Mouse (Mus musculus): ENCODE data around the gene Camk2d. TPM values are rescaled to one million over a fixed set of nuclear protein-coding genes. Genes with fewer than 3 reads are reported as not detected.

Gene Camk2d
- polyA plus RNA-seq, 1 experiment = 43.4 TPM

- no peak overlapping the region for H3K4me3 ChIP-seq (ENCODE audit: extremely low read depth, insufficient read depth, insufficient read length)
- no peak for TF ChIP-seq CTCF (IDR thresholded peaks at IDR 0.05; ENCODE audit: extremely low read depth, insufficient read depth, insufficient read length, insufficient replicate concordance)
- no peak for TF ChIP-seq POLR2A (IDR thresholded peaks at IDR 0.05; ENCODE audit: low read depth, low read length)
- H3K4me1 ChIP-seq (ENCODE audit: control insufficient read depth, insufficient read depth, insufficient read length) = peaks cover 10% of the 10 kb centered on the region; the same call in 1 of the 2 replicates
- DNase-seq (ENCODE audit: low read depth in 1 of 2, low spot score in 2 of 2) = no peak
- H3K27me3 ChIP-seq (ENCODE audit: control insufficient read depth, insufficient read depth, low read length) = no peaks in the 10 kb centered on the region
- no peaks in the 10 kb centered on the region for H3K36me3 ChIP-seq (ENCODE audit: control insufficient read depth, insufficient read depth, low read length)
- WGBS = 55% methylated on average over 19 of the region's 19 CpGs
- H3K27ac ChIP-seq (ENCODE audit: insufficient read depth, low read length) = no peak overlapping the region
These were observed 34.2 kb downstream of the Camk2d start for GRCm38 (mm10) chr3:126630111-126630869.

GRCm38 (mm10) chr3:126631583-126631982, 35.5 kb downstream of the Camk2d start:
- H3K4me1 ChIP-seq (ENCODE audit: control insufficient read depth, insufficient read depth, insufficient read length) = peaks cover 5% of the 10 kb centered on the region; the same call in 1 of the 2 replicates
- no peak for DNase-seq (ENCODE audit: low read depth in 1 of 2, low spot score in 2 of 2)
- H3K27ac ChIP-seq (ENCODE audit: insufficient read depth, low read length) = no peak overlapping the region
- H3K27me3 ChIP-seq (ENCODE audit: control insufficient read depth, insufficient read depth, low read length) = no peaks in the 10 kb centered on the region
- 95% methylated on average over 8 of the region's 8 CpGs for WGBS
- no peaks in the 10 kb centered on the region for H3K36me3 ChIP-seq (ENCODE audit: control insufficient read depth, insufficient read depth, low read length)
- TF ChIP-seq CTCF (IDR thresholded peaks at IDR 0.05; ENCODE audit: extremely low read depth, insufficient read depth, insufficient read length, insufficient replicate concordance) = no peak
- TF ChIP-seq POLR2A (IDR thresholded peaks at IDR 0.05; ENCODE audit: low read depth, low read length) = no peak
- no peak overlapping the region for H3K4me3 ChIP-seq (ENCODE audit: extremely low read depth, insufficient read depth, insufficient read length)

- Histone ChIP-seq H3K36me3 (ENCODE audit: control insufficient read depth, insufficient read depth, low read length) (no peaks in the 10 kb centered on the region), H3K4me1 (ENCODE audit: control insufficient read depth, insufficient read depth, insufficient read length) (peaks cover 5% of the 10 kb centered on the region; the same call in 1 of the 2 replicates), H3K4me3 (ENCODE audit: extremely low read depth, insufficient read depth, insufficient read length) (no peak overlapping the region), H3K27me3 (ENCODE audit: control insufficient read depth, insufficient read depth, low read length) (no peaks in the 10 kb centered on the region), H3K27ac (ENCODE audit: insufficient read depth, low read length) (no peak overlapping the region)
- TF ChIP-seq POLR2A (IDR thresholded peaks at IDR 0.05; ENCODE audit: low read depth, low read length) = no peak
- no peak for TF ChIP-seq CTCF (IDR thresholded peaks at IDR 0.05; ENCODE audit: extremely low read depth, insufficient read depth, insufficient read length, insufficient replicate concordance)
- DNase-seq (ENCODE audit: low read depth in 1 of 2, low spot score in 2 of 2) = no peak
- WGBS = 86% methylated on average over 7 of the region's 7 CpGs
These were observed 36.5 kb downstream of the Camk2d start for GRCm38 (mm10) chr3:126632580-126632979.

- Histone ChIP-seq H3K4me3 (ENCODE audit: extremely low read depth, insufficient read depth, insufficient read length) (no peak overlapping the region), H3K4me1 (ENCODE audit: control insufficient read depth, insufficient read depth, insufficient read length) (peaks cover 2% of the 10 kb centered on the region; the same call in 1 of the 2 replicates), H3K27me3 (ENCODE audit: control insufficient read depth, insufficient read depth, low read length) (no peaks in the 10 kb centered on the region), H3K27ac (ENCODE audit: insufficient read depth, low read length) (no peak overlapping the region), H3K36me3 (ENCODE audit: control insufficient read depth, insufficient read depth, low read length) (no peaks in the 10 kb centered on the region)
- TF ChIP-seq POLR2A (IDR thresholded peaks at IDR 0.05; ENCODE audit: low read depth, low read length) (no peak), CTCF (IDR thresholded peaks at IDR 0.05; ENCODE audit: extremely low read depth, insufficient read depth, insufficient read length, insufficient replicate concordance) (no peak)
- DNase-seq (ENCODE audit: low read depth in 1 of 2, low spot score in 2 of 2) = no peak
- 95% methylated on average over 6 of the region's 6 CpGs for WGBS
These were observed 38.1 kb downstream of the Camk2d start for GRCm38 (mm10) chr3:126634171-126634570.

- H3K27ac ChIP-seq (ENCODE audit: insufficient read depth, low read length) = no peak overlapping the region
- no peak for TF ChIP-seq POLR2A (IDR thresholded peaks at IDR 0.05; ENCODE audit: low read depth, low read length)
- no peak for TF ChIP-seq CTCF (IDR thresholded peaks at IDR 0.05; ENCODE audit: extremely low read depth, insufficient read depth, insufficient read length, insufficient replicate concordance)
- no peak for DNase-seq (ENCODE audit: low read depth in 1 of 2, low spot score in 2 of 2)
- H3K36me3 ChIP-seq (ENCODE audit: control insufficient read depth, insufficient read depth, low read length) = no peaks in the 10 kb centered on the region
- H3K4me1 ChIP-seq (ENCODE audit: control insufficient read depth, insufficient read depth, insufficient read length) = no peaks in the 10 kb centered on the region
- no peaks in the 10 kb centered on the region for H3K27me3 ChIP-seq (ENCODE audit: control insufficient read depth, insufficient read depth, low read length)
- no peak overlapping the region for H3K4me3 ChIP-seq (ENCODE audit: extremely low read depth, insufficient read depth, insufficient read length)
- 77% methylated on average over 1 of the region's 1 CpGs for WGBS
These were observed 42.2 kb downstream of the Camk2d start for GRCm38 (mm10) chr3:126638259-126638658.

GRCm38 (mm10) chr3:126639098-126639513, 43.0 kb downstream of the Camk2d start:
- TF ChIP-seq POLR2A (IDR thresholded peaks at IDR 0.05; ENCODE audit: low read depth, low read length) (no peak), CTCF (IDR thresholded peaks at IDR 0.05; ENCODE audit: extremely low read depth, insufficient read depth, insufficient read length, insufficient replicate concordance) (no peak)
- H3K4me1 ChIP-seq (ENCODE audit: control insufficient read depth, insufficient read depth, insufficient read length) = no peaks in the 10 kb centered on the region
- H3K27me3 ChIP-seq (ENCODE audit: control insufficient read depth, insufficient read depth, low read length) = no peaks in the 10 kb centered on the region
- H3K4me3 ChIP-seq (ENCODE audit: extremely low read depth, insufficient read depth, insufficient read length) = no peak overlapping the region
- H3K36me3 ChIP-seq (ENCODE audit: control insufficient read depth, insufficient read depth, low read length) = no peaks in the 10 kb centered on the region
- no peak for DNase-seq (ENCODE audit: low read depth in 1 of 2, low spot score in 2 of 2)
- 88% methylated on average over 5 of the region's 5 CpGs for WGBS
- no peak overlapping the region for H3K27ac ChIP-seq (ENCODE audit: insufficient read depth, low read length)

All from spleen, adult 2 months (tissue).